Mouse (Mus musculus) kidney, embryonic 16.5 days (tissue): ENCODE measurements around the gene Notch4. TPM values are rescaled to one million over a fixed set of nuclear protein-coding genes. Genes with fewer than 3 reads are reported as not detected.

Experiments
- ATAC-seq: fragments of 200-750 bp; cut with Nextera tagmentation; 2 replicates; pipeline ENCODE4 v1.8.0; 2017; ENCODE audit warnings: moderate TSS enrichment; ENCODE audit not compliant: low FRiP score, low TSS enrichment
- H3K27ac ChIP-seq: fragments of 300-500 bp; sonication (generic); 2 replicates; pipeline ENCODE4 v1.5.1; 2014; ENCODE audit warnings: low read length
- H3K27me3 ChIP-seq: fragments of 300-500 bp; sonication (generic); 2 replicates; pipeline ENCODE4 v1.6.1; 2014; ENCODE audit warnings: low read length, control low read depth, mixed read lengths; ENCODE audit not compliant: insufficient read depth
- H3K36me3 ChIP-seq: fragments of 300-500 bp; sonication (generic); 2 replicates; pipeline ENCODE4 v1.6.1; 2014; ENCODE audit warnings: low read length, control low read depth, mixed read lengths; ENCODE audit not compliant: insufficient read depth
- H3K4me1 ChIP-seq: fragments of 300-500 bp; sonication (generic); 2 replicates; pipeline ENCODE4 v1.6.1; 2014; ENCODE audit warnings: low read length, control low read depth, mixed read lengths; ENCODE audit not compliant: insufficient read depth
- H3K4me2 ChIP-seq: fragments of 300-500 bp; sonication (generic); replicated peaks from 2 replicates; pipeline ENCODE4 v1.6.1; 2014; ENCODE audit warnings: low read depth, low read length
- H3K4me3 ChIP-seq: fragments of 300-500 bp; sonication (generic); 2 replicates; pipeline ENCODE4 v1.5.1; 2014; ENCODE audit warnings: mild to moderate bottlenecking, low read length
- H3K9ac ChIP-seq: fragments of 300-500 bp; sonication (generic); replicated peaks from 2 replicates; pipeline ENCODE4 v1.6.1; 2014; ENCODE audit warnings: low read length
- H3K9me3 ChIP-seq: fragments of 300-500 bp; sonication (generic); 2 replicates; pipeline ENCODE4 v1.6.1; 2016; ENCODE audit warnings: low read length, control low read depth
- WGBS: fragments of 180-500 bp; shearing (Covaris S2); extraction: QIAGEN DNeasy Blood & Tissue Kit; methylation state at CpG from one replicate; pipeline ENCODE4 v1.1.7; 2014; 5-methylcytosine and 5-hydroxymethylcytosine counted together
- polyA plus RNA-seq: library from polyadenylated mRNA; unstranded; fragments of >200 nt; fragmentation: Nextera tagmentation; extraction: Ambion mirVana; gene quantifications from 2 replicates; pipeline ENCODE4 v1.2.1, GENCODE M21; 2015

Notch4 gene
- polyA plus RNA-seq, 1 experiment from 2014 or later = 7.6 TPM

- Histone ChIP-seq H3K27ac (no peak overlapping the region), H3K36me3 (no peaks in the 10 kb centered on the region), H3K9ac (no peak overlapping the region), H3K4me1 (peaks cover 18% of the 10 kb centered on the region), H3K27me3 (no peaks in the 10 kb centered on the region), H3K4me3 (no peak overlapping the region), H3K9me3 (no peaks in the 10 kb centered on the region), H3K4me2 (no peak overlapping the region)
- ATAC-seq = no peak
- 55% methylated on average over 11 of the region's 11 CpGs for WGBS
Measured at GRCm38 (mm10) chr17:34563354-34563753, 714 bp upstream of the Notch4 start.

GRCm38 (mm10) chr17:34564796-34565195 is 728 bp downstream of the Notch4 start:
- Histone ChIP-seq H3K9me3 (no peaks in the 10 kb centered on the region), H3K4me1 (peaks cover 18% of the 10 kb centered on the region), H3K27ac (peak overlapping the region; percentile 76), H3K4me2 (peak overlapping the region; percentile 47), H3K36me3 (no peaks in the 10 kb centered on the region), H3K4me3 (peak overlapping the region; percentile 24), H3K27me3 (no peaks in the 10 kb centered on the region), H3K9ac (peak overlapping the region; percentile 53)
- ATAC-seq = peak; percentile 39
- 29% methylated on average over 3 of the region's 3 CpGs for WGBS

GRCm38 (mm10) chr17:34567311-34567710 is 3.2 kb downstream of the Notch4 start:
- Histone ChIP-seq H3K9me3 (no peaks in the 10 kb centered on the region), H3K27me3 (no peaks in the 10 kb centered on the region), H3K36me3 (no peaks in the 10 kb centered on the region), H3K4me3 (no peak overlapping the region), H3K27ac (no peak overlapping the region), H3K9ac (no peak overlapping the region), H3K4me2 (no peak overlapping the region), H3K4me1 (peaks cover 18% of the 10 kb centered on the region)
- WGBS = 67% methylated on average over 9 of the region's 9 CpGs
- ATAC-seq = no peak

GRCm38 (mm10) chr17:34568421-34568820 is 4.4 kb downstream of the Notch4 start:
- no peak for ATAC-seq
- Histone ChIP-seq H3K9me3 (no peaks in the 10 kb centered on the region), H3K4me3 (no peak overlapping the region), H3K4me2 (no peak overlapping the region), H3K27ac (no peak overlapping the region), H3K27me3 (no peaks in the 10 kb centered on the region), H3K9ac (no peak overlapping the region), H3K36me3 (no peaks in the 10 kb centered on the region), H3K4me1 (peaks cover 18% of the 10 kb centered on the region)
- 83% methylated on average over 13 of the region's 13 CpGs for WGBS

- H3K9me3 ChIP-seq = no peaks in the 10 kb centered on the region
- WGBS = 62% methylated on average over 4 of the region's 4 CpGs
- H3K27me3 ChIP-seq = no peaks in the 10 kb centered on the region
- H3K36me3 ChIP-seq = no peaks in the 10 kb centered on the region
- 0 out of 2 replicates have a peak, but pooled peaks cover 7% of the 10 kb centered on the region for H3K4me1 ChIP-seq
- H3K9ac ChIP-seq = no peak overlapping the region
- H3K4me3 ChIP-seq = no peak overlapping the region
- no peak overlapping the region for H3K4me2 ChIP-seq
- H3K27ac ChIP-seq = no peak overlapping the region
- ATAC-seq = no peak
Measured at GRCm38 (mm10) chr17:34569919-34570318, 5.9 kb downstream of the Notch4 start.

- Histone ChIP-seq H3K9ac (no peak overlapping the region), H3K27ac (no peak overlapping the region), H3K4me3 (no peak overlapping the region), H3K36me3 (no peaks in the 10 kb centered on the region), H3K4me1 (0 out of 2 replicates have a peak, but pooled peaks cover 2% of the 10 kb centered on the region), H3K9me3 (no peaks in the 10 kb centered on the region), H3K4me2 (no peak overlapping the region), H3K27me3 (no peaks in the 10 kb centered on the region)
- ATAC-seq = no peak
- WGBS = 19% methylated on average over 5 of the region's 5 CpGs
Measured at GRCm38 (mm10) chr17:34571875-34572274, 7.8 kb downstream of the Notch4 start.

- Histone ChIP-seq H3K9ac (no peak overlapping the region), H3K4me1 (no peaks in the 10 kb centered on the region), H3K27me3 (no peaks in the 10 kb centered on the region), H3K9me3 (no peaks in the 10 kb centered on the region), H3K36me3 (no peaks in the 10 kb centered on the region), H3K4me3 (no peak overlapping the region), H3K4me2 (no peak overlapping the region), H3K27ac (no peak overlapping the region)
- WGBS = 16% methylated on average over 15 of the region's 15 CpGs
- no peak for ATAC-seq
Measured at GRCm38 (mm10) chr17:34572361-34572760, 8.3 kb downstream of the Notch4 start.

- Histone ChIP-seq H3K27me3 (no peaks in the 10 kb centered on the region), H3K9ac (no peak overlapping the region), H3K27ac (no peak overlapping the region), H3K36me3 (no peaks in the 10 kb centered on the region), H3K4me2 (no peak overlapping the region), H3K4me3 (no peak overlapping the region), H3K9me3 (no peaks in the 10 kb centered on the region), H3K4me1 (no peaks in the 10 kb centered on the region)
- no peak for ATAC-seq
- 69% methylated on average over 5 of the region's 5 CpGs for WGBS
Measured at GRCm38 (mm10) chr17:34576577-34576976, 12.5 kb downstream of the Notch4 start.

- Histone ChIP-seq H3K9ac (no peak overlapping the region), H3K27ac (no peak overlapping the region), H3K4me3 (no peak overlapping the region), H3K9me3 (no peaks in the 10 kb centered on the region), H3K27me3 (no peaks in the 10 kb centered on the region), H3K4me1 (no peaks in the 10 kb centered on the region), H3K4me2 (no peak overlapping the region), H3K36me3 (no peaks in the 10 kb centered on the region)
- 96% methylated on average over 3 of the region's 3 CpGs for WGBS
- no peak for ATAC-seq
Measured at GRCm38 (mm10) chr17:34578070-34578469, 14.0 kb downstream of the Notch4 start.

GRCm38 (mm10) chr17:34582528-34582927 is 18.5 kb downstream of the Notch4 start:
- no peak overlapping the region for H3K4me3 ChIP-seq
- peaks cover 9% of the 10 kb centered on the region for H3K4me1 ChIP-seq
- no peak overlapping the region for H3K4me2 ChIP-seq
- no peak for ATAC-seq
- H3K9me3 ChIP-seq = no peaks in the 10 kb centered on the region
- no peaks in the 10 kb centered on the region for H3K27me3 ChIP-seq
- 84% methylated on average over 12 of the region's 12 CpGs for WGBS
- no peaks in the 10 kb centered on the region for H3K36me3 ChIP-seq
- no peak overlapping the region for H3K27ac ChIP-seq
- H3K9ac ChIP-seq = no peak overlapping the region
